Comparison of ENCODE assay signal across 23 mouse cellular contexts in genomic region chr8:80567471-80567870, GRCm38 (mm10). TPM values are rescaled to one million over a fixed set of nuclear protein-coding genes. Genes with fewer than 3 reads are reported as not detected.
"Had no signal": no experiment of that assay in that cellular context is flagged by ENCODE, and none has a peak within 500 bp of the region (broad histone marks: within the 10 kb centered on the region; RNA-seq: fewer than 3 reads in every experiment).

No protein-coding gene starts in this region.

- H3K36me3 ChIP-seq: lung, embryonic 15.5 days; midbrain, embryonic 10.5 days; midbrain, embryonic 13.5 days; neural tube, embryonic 13.5 days had no signal

- H3K4me3 ChIP-seq: layer of hippocampus, adult 2 months; left cerebral cortex, adult 2 months; lung, embryonic 15.5 days; midbrain, embryonic 10.5 days; midbrain, embryonic 13.5 days; myocyte; neural tube, embryonic 13.5 days had no signal

- H3K4me2 ChIP-seq: lung, embryonic 15.5 days; midbrain, embryonic 13.5 days; neural tube, embryonic 13.5 days had no signal

- H3K9ac ChIP-seq: lung, embryonic 15.5 days; midbrain, embryonic 13.5 days; neural tube, embryonic 13.5 days had no signal

- DNase-seq: kidney, adult 2 months; kidney, postnatal 25 days; layer of hippocampus, adult 9-11 months; lung, adult 18-20 months; lung, postnatal 10 days; lung, postnatal 4 days; right cerebral cortex, postnatal 25 days; thymus, adult 18-20 months; thymus, postnatal 14 days; thymus, postnatal 4 days had no signal

- H3K27ac ChIP-seq: kidney, postnatal 0 days; layer of hippocampus, adult 2 months; left cerebral cortex, adult 2 months; lung, embryonic 15.5 days; midbrain, embryonic 10.5 days; midbrain, embryonic 13.5 days; neural tube, embryonic 13.5 days had no signal

- H3K27me3 ChIP-seq: lung, embryonic 15.5 days; midbrain, embryonic 13.5 days; neural tube, embryonic 13.5 days had no signal

- H3K9me3 ChIP-seq: lung, embryonic 15.5 days; midbrain, embryonic 10.5 days; midbrain, embryonic 13.5 days; neural tube, embryonic 13.5 days had no signal

- ATAC-seq: intestine, postnatal 0 days; midbrain, embryonic 13.5 days had no signal

- H3K4me1 ChIP-seq: lung, embryonic 15.5 days; midbrain, embryonic 13.5 days had no signal

RNA-seq across cellular contexts. Expression of gene Frem3, which starts 43.4 kb away (rescaled TPM):
- total RNA-seq: megakaryocyte, adult 5-6 weeks; monocyte, adult 5-6 weeks; neutrophil, adult 5-6 weeks had no signal
- polyA plus RNA-seq: kidney, adult 2 months; midbrain, embryonic 10.5 days; myocyte; spleen, adult 2 months had no signal
